Mouse (Mus musculus) hindbrain, embryonic 15.5 days (tissue): ENCODE results near the gene Ltc4s. TPM values are rescaled to one million over a fixed set of nuclear protein-coding genes. Genes with fewer than 3 reads are reported as not detected.

Source experiments
- ATAC-seq: fragments of 200-750 bp; cut with Nextera tagmentation; 2 replicates; pipeline ENCODE4 v1.8.0; 2017; ENCODE audit warnings: low read depth, moderate number of reproducible peaks, moderate TSS enrichment; ENCODE audit not compliant: low FRiP score
- H3K27ac ChIP-seq: fragments of 300-500 bp; sonication (generic); replicated peaks from 2 replicates; pipeline ENCODE4 v1.5.1; 2015; ENCODE audit warnings: mild to moderate bottlenecking, inconsistent platforms
- H3K27me3 ChIP-seq: fragments of 300-500 bp; sonication (generic); 2 replicates; pipeline ENCODE4 v1.6.1; 2015; ENCODE audit warnings: control low read depth, inconsistent platforms
- H3K36me3 ChIP-seq: fragments of 300-500 bp; sonication (generic); 2 replicates; pipeline ENCODE4 v1.6.1; 2015; ENCODE audit warnings: control low read depth, inconsistent platforms
- H3K4me1 ChIP-seq: fragments of 300-500 bp; sonication (generic); replicated peaks from 2 replicates; pipeline ENCODE4 v1.6.1; 2015; ENCODE audit warnings: control low read depth, inconsistent platforms
- H3K4me2 ChIP-seq: fragments of 300-500 bp; sonication (generic); 2 replicates; pipeline ENCODE4 v1.6.1; 2015; ENCODE audit warnings: moderate library complexity, mild to moderate bottlenecking, inconsistent platforms
- H3K4me3 ChIP-seq: fragments of 300-500 bp; sonication (generic); 2 replicates; pipeline ENCODE4 v1.5.1; 2015; ENCODE audit warnings: mild to moderate bottlenecking, inconsistent platforms
- H3K9ac ChIP-seq: fragments of 300-500 bp; sonication (generic); 2 replicates; pipeline ENCODE4 v1.6.1; 2015; ENCODE audit warnings: inconsistent platforms
- H3K9me3 ChIP-seq: fragments of 300-500 bp; sonication (generic); 2 replicates; pipeline ENCODE4 v1.6.1; 2016; ENCODE audit warnings: control low read depth, inconsistent platforms
- WGBS: fragments of 180-500 bp; shearing (Covaris S2); methylation state at CpG from one replicate; pipeline ENCODE4 v1.1.7; 2015; 5-methylcytosine and 5-hydroxymethylcytosine counted together
- polyA plus RNA-seq: library from polyadenylated mRNA; unstranded; fragments of >200 nt; fragmentation: Nextera tagmentation; extraction: Ambion mirVana; gene quantifications from 2 replicates; pipeline ENCODE4 v1.2.1, GENCODE M21; 2015

Ltc4s gene
- polyA plus RNA-seq, 1 experiment from 2014 or later = 2.9 TPM

GRCm38 (mm10) chr11:50206037-50206436, 32.4 kb downstream of the Ltc4s start:
- peaks cover 63% of the 10 kb centered on the region for H3K36me3 ChIP-seq
- peaks cover 19% of the 10 kb centered on the region for H3K4me1 ChIP-seq
- H3K4me3 ChIP-seq = no peak overlapping the region
- WGBS = 99% methylated on average over 2 of the region's 2 CpGs
- H3K9me3 ChIP-seq = no peaks in the 10 kb centered on the region
- H3K27me3 ChIP-seq = no peaks in the 10 kb centered on the region
- no peak overlapping the region for H3K27ac ChIP-seq
- ATAC-seq = no peak
- no peak overlapping the region for H3K9ac ChIP-seq
- H3K4me2 ChIP-seq = no peak overlapping the region

- Histone ChIP-seq H3K4me2 (no peak overlapping the region), H3K27me3 (no peaks in the 10 kb centered on the region), H3K27ac (no peak overlapping the region), H3K36me3 (peaks cover 69% of the 10 kb centered on the region), H3K9ac (no peak overlapping the region), H3K4me3 (no peak overlapping the region), H3K4me1 (peaks cover 16% of the 10 kb centered on the region), H3K9me3 (no peaks in the 10 kb centered on the region)
- no peak for ATAC-seq
- 87% methylated on average over 3 of the region's 3 CpGs for WGBS
These were observed 33.0 kb downstream of the Ltc4s start for GRCm38 (mm10) chr11:50205434-50205833.

DNA sequence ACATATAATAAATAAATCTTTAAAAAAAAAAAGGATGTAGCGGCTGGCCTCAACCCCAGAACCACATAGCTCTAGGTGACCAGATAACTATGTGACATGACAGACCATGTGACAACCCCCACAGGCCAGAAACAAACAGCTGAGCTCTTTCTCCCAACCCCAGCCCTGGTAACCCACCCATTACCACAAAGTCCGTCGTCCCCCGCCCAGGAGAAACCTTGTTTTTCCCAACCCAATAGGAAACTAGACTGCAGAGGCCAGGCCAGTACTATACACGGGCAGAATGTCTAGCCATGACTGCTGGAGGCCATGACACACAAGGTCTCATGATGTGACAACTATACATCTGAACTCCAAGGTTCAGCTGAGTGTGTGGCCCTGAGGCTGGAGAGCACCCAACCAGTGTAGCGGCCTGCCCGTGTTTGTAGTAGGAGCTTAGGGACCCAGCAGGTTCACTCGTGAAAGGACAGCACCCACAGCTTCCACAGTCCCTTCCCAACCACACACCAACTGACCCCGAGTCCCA, 35.1 kb downstream of the Ltc4s start:
- Histone ChIP-seq H3K9ac (no peak overlapping the region), H3K36me3 (peaks cover 85% of the 10 kb centered on the region), H3K4me1 (peaks cover 6% of the 10 kb centered on the region), H3K9me3 (no peaks in the 10 kb centered on the region), H3K4me2 (no peak overlapping the region), H3K4me3 (no peak overlapping the region), H3K27ac (no peak overlapping the region), H3K27me3 (no peaks in the 10 kb centered on the region)
- 97% methylated on average over 9 of the region's 9 CpGs for WGBS
- ATAC-seq = no peak

DNA sequence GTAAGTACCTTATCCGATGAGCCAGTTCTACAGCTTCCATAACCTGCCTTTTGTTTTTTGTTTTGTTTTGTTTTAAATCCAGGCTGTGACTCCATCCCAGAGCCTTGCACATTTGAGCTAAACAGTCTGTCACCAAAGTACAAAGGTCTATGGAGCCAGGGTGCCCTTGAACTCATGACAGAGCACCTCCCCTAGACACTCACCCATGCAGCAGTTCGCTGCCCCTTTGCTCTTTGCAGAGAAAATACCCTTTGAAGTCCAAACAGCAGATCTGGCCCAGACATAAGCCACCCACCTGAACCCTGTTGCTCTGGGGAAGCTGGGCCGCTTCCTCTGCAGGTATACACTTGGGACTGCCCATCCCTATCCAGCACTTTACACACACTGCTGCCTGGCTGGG, 36.8 kb downstream of the Ltc4s start:
- Histone ChIP-seq H3K27me3 (no peaks in the 10 kb centered on the region), H3K36me3 (peaks cover 88% of the 10 kb centered on the region), H3K9me3 (no peaks in the 10 kb centered on the region), H3K4me2 (no peak overlapping the region), H3K9ac (no peak overlapping the region), H3K27ac (no peak overlapping the region), H3K4me1 (no peaks in the 10 kb centered on the region), H3K4me3 (no peak overlapping the region)
- ATAC-seq = no peak
- WGBS = 91% methylated on average over 3 of the region's 3 CpGs

DNA sequence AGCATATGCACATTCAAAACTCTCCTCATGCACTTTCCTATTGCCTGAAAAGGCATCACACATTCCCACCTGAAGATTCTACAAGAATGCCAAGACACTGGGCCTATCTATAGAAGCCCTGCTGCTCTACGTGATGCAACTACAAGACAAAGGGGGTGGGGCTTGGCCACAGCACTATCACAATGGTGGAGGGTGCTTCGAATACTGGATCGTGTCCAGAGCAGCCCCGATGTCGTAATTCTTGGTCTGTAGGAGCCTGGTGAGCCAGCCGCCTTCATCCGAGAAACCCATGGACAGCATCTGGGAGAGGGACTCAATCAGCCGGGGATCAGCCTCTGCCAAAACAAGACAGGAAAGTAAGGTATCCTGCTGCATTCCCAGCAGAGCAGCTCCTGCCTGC, 37.8 kb downstream of the Ltc4s start:
- no peak for ATAC-seq
- peaks cover 79% of the 10 kb centered on the region for H3K36me3 ChIP-seq
- H3K27ac ChIP-seq = no peak overlapping the region
- no peaks in the 10 kb centered on the region for H3K9me3 ChIP-seq
- no peak overlapping the region for H3K4me3 ChIP-seq
- H3K4me1 ChIP-seq = no peaks in the 10 kb centered on the region
- 84% methylated on average over 8 of the region's 8 CpGs for WGBS
- no peak overlapping the region for H3K4me2 ChIP-seq
- no peak overlapping the region for H3K9ac ChIP-seq
- no peaks in the 10 kb centered on the region for H3K27me3 ChIP-seq

DNA sequence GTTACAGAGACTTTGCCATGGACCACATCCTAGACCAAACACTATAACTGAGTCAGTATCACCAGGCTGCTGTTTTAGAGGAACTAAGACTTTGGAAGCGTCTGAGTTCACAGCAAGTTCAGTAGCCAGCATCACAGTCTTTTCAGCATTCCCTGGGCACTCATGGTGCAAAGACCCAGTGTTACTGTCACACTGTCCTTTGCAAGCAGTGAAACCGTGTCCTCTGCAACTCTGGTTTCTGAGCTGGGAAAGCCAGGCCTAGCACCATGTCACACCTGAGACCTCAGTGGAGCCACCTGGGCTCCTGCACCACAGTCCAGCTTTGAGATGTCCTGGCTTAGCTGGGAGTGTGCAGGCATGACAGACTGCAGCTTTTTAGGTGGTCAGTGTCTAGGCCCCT, 39.5 kb downstream of the Ltc4s start:
- H3K4me3 ChIP-seq = no peak overlapping the region
- 91% methylated on average over 2 of the region's 2 CpGs for WGBS

DNA sequence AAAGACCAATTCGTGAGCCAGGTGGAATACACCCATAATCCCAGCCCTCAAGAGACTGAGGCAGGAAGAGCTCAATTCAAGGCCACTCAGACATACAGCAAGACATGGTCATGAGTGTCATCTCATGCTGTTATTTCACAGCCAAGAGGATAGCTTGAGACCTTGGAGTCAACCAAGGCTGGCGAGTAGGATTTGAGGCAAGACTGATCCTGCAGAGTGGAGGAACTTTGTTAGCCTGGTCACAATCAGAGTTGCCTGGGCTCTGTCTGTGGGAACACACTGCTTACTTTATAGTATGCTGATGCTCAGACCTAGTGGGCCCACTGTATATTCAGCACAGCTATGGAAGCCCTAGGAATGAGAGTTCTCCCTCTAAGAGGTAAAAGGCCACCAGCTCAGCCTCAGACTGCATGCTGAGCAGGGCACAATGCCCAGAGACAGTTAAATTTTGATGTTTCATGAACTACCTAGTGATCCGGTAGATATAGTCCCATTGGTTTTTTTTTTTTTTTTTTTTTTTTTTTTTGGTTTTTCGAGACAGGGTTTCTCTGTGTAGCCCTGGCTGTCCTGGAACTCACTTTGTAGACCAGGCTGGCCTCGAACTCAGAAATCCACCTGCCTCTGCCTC, 40.1 kb downstream of the Ltc4s start:
- H3K36me3 ChIP-seq = peaks cover 66% of the 10 kb centered on the region
- H3K27me3 ChIP-seq = no peaks in the 10 kb centered on the region
- H3K4me3 ChIP-seq = no peak overlapping the region
- 88% methylated on average over 4 of the region's 5 CpGs for WGBS
- no peak for ATAC-seq
- no peaks in the 10 kb centered on the region for H3K9me3 ChIP-seq
- no peak overlapping the region for H3K4me2 ChIP-seq
- H3K9ac ChIP-seq = no peak overlapping the region
- no peaks in the 10 kb centered on the region for H3K4me1 ChIP-seq
- no peak overlapping the region for H3K27ac ChIP-seq

More for the DNA sequence above, 39.5 kb downstream of the Ltc4s start:
- Histone ChIP-seq H3K4me1 (no peaks in the 10 kb centered on the region), H3K9me3 (no peaks in the 10 kb centered on the region), H3K9ac (no peak overlapping the region), H3K36me3 (peaks cover 70% of the 10 kb centered on the region), H3K27me3 (no peaks in the 10 kb centered on the region), H3K4me2 (no peak overlapping the region), H3K27ac (no peak overlapping the region)
- ATAC-seq = no peak

DNA sequence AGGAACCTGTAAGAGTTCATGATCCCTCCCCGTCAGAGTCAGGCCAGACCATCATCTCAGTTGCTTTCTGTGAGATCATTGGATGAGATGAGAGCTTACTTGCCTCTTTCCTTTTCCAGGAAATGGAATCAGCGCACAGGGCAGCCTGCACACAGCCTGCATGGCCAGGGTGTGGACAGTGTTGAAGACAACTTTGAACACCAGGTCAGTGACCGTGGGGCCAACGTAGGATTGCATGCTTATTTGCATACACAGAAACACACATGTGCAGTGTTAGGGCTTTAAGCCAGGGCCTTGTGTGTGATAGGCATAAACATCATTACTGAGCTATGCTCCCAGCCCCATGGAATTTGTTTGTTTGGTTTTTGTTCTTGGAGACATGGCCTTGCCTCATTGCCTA, 40.9 kb downstream of the Ltc4s start:
- Histone ChIP-seq H3K4me3 (no peak overlapping the region), H3K9me3 (no peaks in the 10 kb centered on the region), H3K27me3 (no peaks in the 10 kb centered on the region), H3K4me2 (no peak overlapping the region), H3K27ac (no peak overlapping the region), H3K9ac (no peak overlapping the region), H3K36me3 (peaks cover 58% of the 10 kb centered on the region), H3K4me1 (no peaks in the 10 kb centered on the region)
- ATAC-seq = no peak
- WGBS = 92% methylated on average over 4 of the region's 4 CpGs

DNA sequence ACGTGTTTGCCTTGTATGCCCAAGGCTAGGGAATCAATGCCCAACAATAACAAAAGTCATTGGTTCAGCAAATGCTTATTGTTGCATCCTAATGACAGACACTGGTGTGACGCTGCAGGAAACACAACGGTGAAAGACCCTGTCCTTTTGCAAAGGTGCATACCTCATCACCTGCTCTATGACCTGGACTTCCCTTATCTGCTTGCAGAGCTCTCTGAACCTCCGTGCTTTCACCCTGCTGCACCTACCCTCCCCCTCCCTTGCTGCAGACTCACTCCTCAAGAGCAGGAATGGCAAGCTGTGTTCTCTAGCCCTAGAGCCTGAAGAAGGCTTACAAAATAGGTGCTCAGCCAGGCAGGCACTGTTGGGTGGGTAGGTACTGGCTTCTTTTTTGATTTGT, 43.6 kb downstream of the Ltc4s start:
- H3K9ac ChIP-seq = no peak overlapping the region
- no peaks in the 10 kb centered on the region for H3K9me3 ChIP-seq
- no peak overlapping the region for H3K4me2 ChIP-seq
- no peak overlapping the region for H3K27ac ChIP-seq
- no peaks in the 10 kb centered on the region for H3K4me1 ChIP-seq
- 78% methylated on average over 4 of the region's 4 CpGs for WGBS
- no peak for ATAC-seq
- H3K4me3 ChIP-seq = no peak overlapping the region
- H3K27me3 ChIP-seq = no peaks in the 10 kb centered on the region
- peaks cover 35% of the 10 kb centered on the region for H3K36me3 ChIP-seq

DNA sequence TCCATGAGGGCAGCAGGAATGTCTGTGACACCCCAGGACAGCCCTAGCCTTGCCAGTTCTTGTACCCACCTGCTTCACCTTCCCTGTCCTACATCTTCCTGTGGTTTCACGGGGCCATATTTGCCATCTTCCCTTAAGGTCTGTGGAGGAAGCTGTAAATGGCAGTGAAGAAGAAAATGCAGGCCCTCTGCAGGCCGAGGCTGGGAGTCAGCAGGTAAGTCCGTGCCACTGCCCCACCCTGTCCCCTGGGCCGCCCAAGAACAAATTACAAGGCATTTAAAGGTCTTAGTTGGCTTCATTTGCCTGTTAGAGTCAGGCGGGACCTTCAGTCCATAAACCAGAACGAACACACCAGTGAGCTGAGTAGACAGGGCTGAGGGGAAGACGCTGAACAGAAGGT, 44.3 kb downstream of the Ltc4s start:
- peaks cover 28% of the 10 kb centered on the region for H3K36me3 ChIP-seq

DNA sequence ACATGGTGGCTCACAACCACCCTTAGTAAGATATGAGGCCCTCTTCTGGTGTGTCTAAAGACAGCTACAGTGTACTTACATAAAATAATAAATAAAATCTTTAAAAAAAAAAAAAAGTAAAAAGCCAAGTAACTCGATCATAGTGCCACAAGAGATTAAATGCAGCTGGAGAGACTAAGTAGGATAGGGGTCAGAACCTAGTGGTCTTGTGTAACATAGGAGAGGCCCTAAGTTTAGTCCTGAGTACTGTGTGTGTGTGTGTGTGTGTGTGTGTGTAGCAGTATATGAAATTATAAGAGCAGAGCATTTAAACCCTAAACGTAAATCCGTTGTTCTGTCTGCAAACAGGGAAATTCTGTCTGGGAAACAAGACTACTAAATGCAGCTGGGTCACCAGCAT, 46.1 kb downstream of the Ltc4s start:
- Histone ChIP-seq H3K27ac (no peak overlapping the region), H3K4me1 (no peaks in the 10 kb centered on the region), H3K27me3 (no peaks in the 10 kb centered on the region), H3K9ac (no peak overlapping the region), H3K9me3 (no peaks in the 10 kb centered on the region), H3K36me3 (peaks cover 22% of the 10 kb centered on the region), H3K4me3 (no peak overlapping the region), H3K4me2 (no peak overlapping the region)
- ATAC-seq = no peak
- 91% methylated on average over 3 of the region's 3 CpGs for WGBS

More for the DNA sequence above, 44.3 kb downstream of the Ltc4s start:
- ATAC-seq = no peak
- Histone ChIP-seq H3K27ac (no peak overlapping the region), H3K4me1 (no peaks in the 10 kb centered on the region), H3K9ac (no peak overlapping the region), H3K9me3 (no peaks in the 10 kb centered on the region), H3K4me2 (no peak overlapping the region), H3K4me3 (no peak overlapping the region), H3K27me3 (no peaks in the 10 kb centered on the region)
- 86% methylated on average over 7 of the region's 7 CpGs for WGBS

- H3K9ac ChIP-seq = no peak overlapping the region
- no peak overlapping the region for H3K4me3 ChIP-seq
- no peak overlapping the region for H3K4me2 ChIP-seq
- H3K36me3 ChIP-seq = peaks cover 17% of the 10 kb centered on the region
- no peak overlapping the region for H3K27ac ChIP-seq
- H3K27me3 ChIP-seq = no peaks in the 10 kb centered on the region
- no peaks in the 10 kb centered on the region for H3K4me1 ChIP-seq
- WGBS = 91% methylated on average over 4 of the region's 4 CpGs
- H3K9me3 ChIP-seq = no peaks in the 10 kb centered on the region
- ATAC-seq = no peak
These were observed 48.1 kb downstream of the Ltc4s start for GRCm38 (mm10) chr11:50190362-50190761.

- Histone ChIP-seq H3K9me3 (no peaks in the 10 kb centered on the region), H3K27ac (no peak overlapping the region), H3K4me1 (no peaks in the 10 kb centered on the region), H3K4me3 (no peak overlapping the region), H3K9ac (no peak overlapping the region), H3K36me3 (peaks cover 17% of the 10 kb centered on the region; the same call in 1 of the 2 replicates), H3K4me2 (no peak overlapping the region), H3K27me3 (no peaks in the 10 kb centered on the region)
- WGBS = 75% methylated on average over 7 of the region's 7 CpGs
- no peak for ATAC-seq
These were observed 49.7 kb downstream of the Ltc4s start for GRCm38 (mm10) chr11:50188682-50189081.
